Mouse (Mus musculus) intestine, embryonic 14.5 days (tissue): ENCODE results near the gene Prss56. TPM values are rescaled to one million over a fixed set of nuclear protein-coding genes. Genes with fewer than 3 reads are reported as not detected.

ENCODE experiments used
- ATAC-seq: fragments of 200-750 bp; cut with Nextera tagmentation; replicated peaks from 2 replicates; pipeline ENCODE4 v1.8.0; 2017; ENCODE audit warnings: low read depth, moderate number of reproducible peaks, moderate TSS enrichment, moderate library complexity; ENCODE audit not compliant: low FRiP score, low TSS enrichment
- DNase-seq: peaks from one replicate; pipeline ENCODE4 v3.0.0-alpha.2; 2018; ENCODE audit warnings: low spot score
- H3K27ac ChIP-seq: fragments of 300-500 bp; sonication (generic); 2 replicates; pipeline ENCODE4 v1.5.1; 2014; ENCODE audit warnings: low read depth, mild to moderate bottlenecking, control low read depth
- H3K27me3 ChIP-seq: fragments of 300-500 bp; sonication (generic); replicated peaks from 2 replicates; pipeline ENCODE4 v1.6.1; 2014; ENCODE audit warnings: low read length, control low read depth; ENCODE audit not compliant: control insufficient read depth, insufficient read depth
- H3K36me3 ChIP-seq: fragments of 300-500 bp; sonication (generic); 2 replicates; pipeline ENCODE4 v1.6.1; 2014; ENCODE audit warnings: low read length, control low read depth; ENCODE audit not compliant: control insufficient read depth, insufficient read depth
- H3K4me1 ChIP-seq: fragments of 300-500 bp; sonication (generic); replicated peaks from 2 replicates; pipeline ENCODE4 v1.6.1; 2014; ENCODE audit warnings: low read length, control low read depth, mixed read lengths; ENCODE audit not compliant: control insufficient read depth, insufficient read depth
- H3K4me2 ChIP-seq: fragments of 300-500 bp; sonication (generic); 2 replicates; pipeline ENCODE4 v1.6.1; 2014; ENCODE audit warnings: low read length
- H3K4me3 ChIP-seq: fragments of 300-500 bp; sonication (generic); 2 replicates; pipeline ENCODE4 v1.5.1; 2014; ENCODE audit warnings: low read depth, low read length, control low read depth, mixed read lengths
- H3K9ac ChIP-seq: fragments of 300-500 bp; sonication (generic); 2 replicates; pipeline ENCODE4 v1.6.1; 2014; ENCODE audit warnings: mild to moderate bottlenecking, low read length
- H3K9me3 ChIP-seq: fragments of 300-500 bp; sonication (generic); 2 replicates; pipeline ENCODE4 v1.6.1; 2016; ENCODE audit warnings: low read length, control low read depth; ENCODE audit not compliant: control insufficient read depth
- WGBS: fragments of 180-500 bp; shearing (Covaris S2); extraction: QIAGEN DNeasy Blood & Tissue Kit; methylation state at CpG from one replicate; pipeline ENCODE4 v1.1.7; 2014; 5-methylcytosine and 5-hydroxymethylcytosine counted together
- polyA plus RNA-seq: library from polyadenylated mRNA; unstranded; fragments of >200 nt; fragmentation: Nextera tagmentation; extraction: Ambion mirVana; gene quantifications from 2 replicates; pipeline ENCODE4 v1.2.1, GENCODE M21; 2014

The Prss56 gene
- polyA plus RNA-seq, 1 experiment from 2014 or later = not detected

- Histone ChIP-seq H3K36me3 (no peaks in the 10 kb centered on the region), H3K9ac (no peak within 1 kb of the TSS), H3K27ac (no peak within 1 kb of the TSS), H3K27me3 (peaks cover 21% of the 10 kb centered on the region), H3K4me2 (no peak within 1 kb of the TSS), H3K9me3 (no peaks in the 10 kb centered on the region), H3K4me3 (no peak within 1 kb of the TSS), H3K4me1 (0 out of 2 replicates have a peak, but pooled peaks cover 4% of the 10 kb centered on the region)
- DNase-seq (no peak), ATAC-seq (no peak)
- WGBS = 31% methylated on average over 4 of the region's 4 CpGs
Observed at GRCm38 (mm10) chr1:87190429-87190828, 7.3 kb downstream of the Prss56 start, which contains the start of gene Chrnd. Chrnd (plus strand) TSS chr1:87190607.

- ATAC-seq (no peak), DNase-seq (no peak)
- H3K27me3 ChIP-seq = no peaks in the 10 kb centered on the region
- H3K4me2 ChIP-seq = no peak overlapping the region
- no peak overlapping the region for H3K9ac ChIP-seq
- H3K4me1 ChIP-seq = no peaks in the 10 kb centered on the region
- WGBS = 79% methylated on average over 9 of the region's 9 CpGs
- no peak overlapping the region for H3K4me3 ChIP-seq
- no peaks in the 10 kb centered on the region for H3K9me3 ChIP-seq
- no peak overlapping the region for H3K27ac ChIP-seq
- H3K36me3 ChIP-seq = no peaks in the 10 kb centered on the region
Observed at GRCm38 (mm10) chr1:87197296-87197695, 14.2 kb downstream of the Prss56 start.

DNA sequence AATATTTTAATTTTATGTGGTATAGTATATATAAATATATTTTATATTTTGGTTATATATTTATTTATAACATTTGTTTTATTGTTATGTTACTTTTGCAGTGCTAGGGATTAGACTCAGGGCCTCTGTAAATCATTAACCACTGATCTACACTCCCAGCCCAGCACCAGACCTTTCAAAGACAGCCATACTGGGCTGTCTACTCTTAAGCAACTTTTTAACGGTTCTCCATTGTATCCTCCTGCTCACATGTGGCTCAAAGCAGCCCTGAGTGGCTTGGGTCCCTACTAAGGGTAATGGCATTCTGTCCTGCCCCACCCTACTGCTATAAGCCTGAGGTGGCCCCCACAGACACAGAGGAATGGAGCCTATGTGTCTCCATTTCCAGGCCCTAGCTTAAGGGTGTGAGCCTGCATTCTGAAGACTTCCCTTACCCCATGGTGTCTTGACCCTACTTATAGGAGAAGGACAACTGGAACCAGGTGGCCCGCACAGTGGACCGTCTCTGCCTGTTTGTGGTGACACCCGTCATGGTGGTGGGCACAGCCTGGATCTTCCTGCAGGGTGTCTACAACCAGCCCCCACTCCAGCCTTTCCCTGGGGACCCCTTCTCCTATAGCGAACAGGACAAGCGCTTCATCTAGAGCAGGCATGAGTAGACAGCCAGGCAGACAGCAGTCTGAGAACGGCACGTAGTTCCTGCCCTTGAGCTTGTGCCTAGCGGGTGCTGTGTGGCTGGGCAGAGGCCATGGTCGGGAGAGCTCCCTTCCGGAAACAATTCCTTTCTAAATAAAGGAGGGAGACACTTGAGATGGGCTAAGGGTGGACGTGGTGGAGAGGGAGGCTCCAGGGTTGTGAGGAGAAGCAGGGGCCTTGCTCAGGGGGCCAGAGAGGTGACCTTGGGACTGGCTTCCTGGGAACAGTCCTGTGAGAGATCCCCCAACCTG lies 15.3 kb downstream of the Prss56 start:
- no peaks in the 10 kb centered on the region for H3K27me3 ChIP-seq
- DNase-seq = no peak

GRCm38 (mm10) chr1:87200811-87201210 lies 17.7 kb downstream of the Prss56 start:
- Histone ChIP-seq H3K36me3 (no peaks in the 10 kb centered on the region), H3K27me3 (peaks cover under 1% of the 10 kb centered on the region; the same call in 1 of the 2 replicates), H3K4me3 (no peak overlapping the region), H3K9me3 (no peaks in the 10 kb centered on the region), H3K4me1 (no peaks in the 10 kb centered on the region), H3K9ac (no peak overlapping the region), H3K4me2 (no peak overlapping the region), H3K27ac (no peak overlapping the region)
- 52% methylated on average over 2 of the region's 2 CpGs for WGBS
- no peak for DNase-seq
- ATAC-seq = no peak

More for the DNA sequence above, 15.3 kb downstream of the Prss56 start:
- WGBS = 68% methylated on average over 12 of the region's 12 CpGs
- Histone ChIP-seq H3K36me3 (no peaks in the 10 kb centered on the region), H3K27ac (no peak overlapping the region), H3K4me1 (no peaks in the 10 kb centered on the region), H3K4me2 (no peak overlapping the region), H3K4me3 (no peak overlapping the region), H3K9ac (no peak overlapping the region), H3K9me3 (no peaks in the 10 kb centered on the region)
- 0 out of 2 replicates have a peak, but pooled peaks have one; percentile 19 for ATAC-seq

- no peak overlapping the region for H3K4me3 ChIP-seq
- no peak for DNase-seq
- no peak overlapping the region for H3K27ac ChIP-seq
- ATAC-seq = no peak
- no peaks in the 10 kb centered on the region for H3K36me3 ChIP-seq
- no peak overlapping the region for H3K9ac ChIP-seq
- H3K4me1 ChIP-seq = no peaks in the 10 kb centered on the region
- H3K27me3 ChIP-seq = peaks cover 9% of the 10 kb centered on the region; the same call in 1 of the 2 replicates
- no peak overlapping the region for H3K4me2 ChIP-seq
- WGBS = 82% methylated on average over 1 of the region's 1 CpGs
- H3K9me3 ChIP-seq = no peaks in the 10 kb centered on the region
Observed at GRCm38 (mm10) chr1:87201848-87202247, 18.7 kb downstream of the Prss56 start.

- ATAC-seq (no peak), DNase-seq (no peak)
- peaks cover 19% of the 10 kb centered on the region for H3K27me3 ChIP-seq
- H3K9ac ChIP-seq = no peak overlapping the region
- H3K4me3 ChIP-seq = no peak overlapping the region
- no peaks in the 10 kb centered on the region for H3K4me1 ChIP-seq
- 78% methylated on average over 5 of the region's 5 CpGs for WGBS
- H3K9me3 ChIP-seq = no peaks in the 10 kb centered on the region
- H3K27ac ChIP-seq = no peak overlapping the region
- H3K4me2 ChIP-seq = no peak overlapping the region
- no peaks in the 10 kb centered on the region for H3K36me3 ChIP-seq
Observed at GRCm38 (mm10) chr1:87203779-87204178, 20.7 kb downstream of the Prss56 start.

DNA sequence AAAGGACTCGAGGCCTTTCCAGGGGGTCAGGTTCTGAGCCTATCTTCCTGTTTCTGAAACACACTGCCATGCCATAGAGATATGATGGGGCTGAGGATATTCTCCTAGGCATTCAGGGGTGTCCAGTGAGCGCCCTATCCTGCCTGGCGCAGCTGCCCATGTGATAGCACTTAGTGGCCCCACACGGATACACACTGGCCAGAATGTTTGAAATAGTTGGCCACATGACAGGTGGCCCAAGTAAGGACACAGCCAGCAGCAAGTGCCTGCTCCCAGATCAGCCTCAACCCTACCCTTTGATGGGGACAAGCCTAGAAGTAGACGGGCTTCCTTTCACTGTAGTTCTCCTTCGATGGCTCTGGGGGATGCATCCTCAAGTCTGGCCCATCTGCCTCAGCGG lies 21.4 kb downstream of the Prss56 start, which contains the start of gene Chrng:
Gene Chrng, plus strand, starts transcription at position 193 of the 400 bp plus-strand sequence.
- no peak within 1 kb of the TSS for H3K27ac ChIP-seq
- no peak for ATAC-seq
- 87% methylated on average over 7 of the region's 7 CpGs for WGBS
- no peaks in the 10 kb centered on the region for H3K9me3 ChIP-seq
- H3K4me2 ChIP-seq = no peak within 1 kb of the TSS
- no peak within 1 kb of the TSS for H3K9ac ChIP-seq
- H3K4me1 ChIP-seq = no peaks in the 10 kb centered on the region
- no peak for DNase-seq
- no peak within 1 kb of the TSS for H3K4me3 ChIP-seq
- peaks cover 19% of the 10 kb centered on the region for H3K27me3 ChIP-seq
- H3K36me3 ChIP-seq = no peaks in the 10 kb centered on the region

DNA sequence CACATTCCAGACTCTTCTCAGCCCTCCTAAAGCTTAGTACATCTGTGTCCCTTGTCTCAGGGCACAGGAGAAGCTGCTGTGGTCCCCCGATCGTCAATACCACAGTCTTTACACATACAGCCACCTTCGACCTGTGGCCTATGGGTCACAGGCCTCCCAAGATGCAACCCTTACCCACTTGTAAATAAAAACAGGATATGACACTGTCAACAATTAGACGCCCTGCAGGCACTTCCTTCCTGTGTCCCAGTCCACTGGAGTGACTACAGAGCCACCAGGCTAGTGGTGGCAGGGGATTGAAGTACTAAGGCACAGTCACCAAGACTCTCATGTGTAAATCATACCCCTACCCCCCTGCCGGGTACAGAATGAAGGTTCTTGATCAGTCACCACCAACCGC lies 21.9 kb downstream of the Prss56 start:
- Histone ChIP-seq H3K27ac (no peak overlapping the region), H3K4me1 (no peaks in the 10 kb centered on the region), H3K9me3 (no peaks in the 10 kb centered on the region), H3K27me3 (peaks cover 19% of the 10 kb centered on the region), H3K9ac (no peak overlapping the region), H3K36me3 (no peaks in the 10 kb centered on the region), H3K4me2 (no peak overlapping the region), H3K4me3 (no peak overlapping the region)
- ATAC-seq = no peak
- no peak for DNase-seq
- WGBS = 53% methylated on average over 6 of the region's 6 CpGs
